Mouse (Mus musculus) CD4-positive helper T cell, adult 2 months (primary cell): ENCODE data around the gene Tmub2.

Source experiments
- DNase-seq: peaks from one replicate; pipeline ENCODE4 v3.0.0-alpha.2; 2012; ENCODE audit warnings: low read depth, missing footprints, low spot score

The Tmub2 gene

GRCm38 (mm10) chr11:102284501-102285094 lies at the start of gene Tmub2:
TSS of gene Tmub2 (plus strand) at chr11:102284931.
- peak; percentile 99 for DNase-seq

DNA sequence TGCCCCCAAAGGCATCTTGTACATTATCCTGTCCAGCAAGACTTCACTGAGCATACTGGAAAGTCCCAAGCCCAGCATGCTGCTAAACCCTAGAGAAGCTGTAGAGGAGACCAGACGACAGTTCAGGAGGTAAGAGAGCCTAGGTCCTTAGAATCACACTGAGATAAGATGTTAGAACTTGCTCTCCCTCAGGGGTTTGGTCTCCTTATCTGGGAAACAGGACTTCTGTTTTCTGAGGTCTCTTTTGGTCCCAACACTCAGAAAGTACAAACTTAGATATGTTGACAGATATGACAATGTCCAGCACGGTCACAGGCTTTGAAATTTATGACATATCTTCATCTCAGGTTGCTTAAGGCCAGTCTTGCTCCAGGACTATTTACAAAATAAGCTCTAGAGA lies 48.7 kb upstream of the Tmub2 start:
- no peak for DNase-seq

DNA sequence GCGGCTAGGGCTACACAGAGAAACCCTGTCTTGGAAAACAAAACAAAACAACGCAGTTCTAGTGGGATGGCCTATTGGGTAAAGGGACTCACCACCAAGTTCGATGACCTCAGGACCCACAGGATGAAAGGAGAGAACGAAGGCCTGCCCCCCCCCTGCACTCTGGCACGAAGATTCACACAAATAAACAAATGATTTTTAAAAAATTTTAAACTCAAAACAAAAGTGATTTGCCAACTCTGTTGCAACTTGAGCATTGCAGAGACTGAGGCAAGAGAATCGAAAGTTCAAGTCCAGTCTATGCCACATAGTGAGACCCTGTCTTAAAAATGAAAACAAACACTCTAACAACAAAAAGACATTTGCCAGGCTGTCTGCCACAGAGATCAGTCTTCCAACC lies 44.1 kb upstream of the Tmub2 start:
- no peak for DNase-seq

- no peak for DNase-seq
Observed at GRCm38 (mm10) chr11:102241246-102241645, 43.5 kb upstream of the Tmub2 start.

- DNase-seq = no peak
Observed at GRCm38 (mm10) chr11:102241874-102242273, 42.9 kb upstream of the Tmub2 start.

DNA sequence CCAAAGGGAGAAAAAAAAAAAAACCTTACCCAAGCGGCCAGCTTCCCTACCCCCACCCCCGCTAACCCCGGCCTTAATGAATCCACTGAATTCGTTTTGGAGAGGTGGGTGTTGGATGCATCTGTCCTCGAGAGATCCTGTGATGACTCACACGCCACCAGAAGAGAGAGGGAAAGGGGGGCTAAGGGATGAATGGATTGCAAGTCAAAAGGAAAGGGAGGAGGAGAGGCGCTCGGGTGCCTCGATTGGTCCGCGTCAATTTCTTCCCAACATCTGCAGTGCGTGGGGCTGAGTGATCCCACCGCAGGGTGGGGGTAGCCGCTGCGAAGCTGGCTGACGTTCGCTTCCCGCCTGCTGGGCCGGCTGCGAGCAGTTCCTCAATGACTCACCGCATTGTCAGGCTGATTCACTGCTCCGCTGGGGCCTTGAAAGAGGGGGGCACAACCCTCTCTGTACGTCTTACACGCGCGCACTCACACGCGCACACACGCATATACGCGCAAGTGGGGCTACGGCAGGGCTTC lies 39.7 kb upstream of the Tmub2 start:
- DNase-seq = peak; percentile 59

- DNase-seq = no peak
Observed at GRCm38 (mm10) chr11:102245581-102246272, 39.0 kb upstream of the Tmub2 start.

GRCm38 (mm10) chr11:102246273-102246635 lies 38.5 kb upstream of the Tmub2 start:
- no peak for DNase-seq

DNA sequence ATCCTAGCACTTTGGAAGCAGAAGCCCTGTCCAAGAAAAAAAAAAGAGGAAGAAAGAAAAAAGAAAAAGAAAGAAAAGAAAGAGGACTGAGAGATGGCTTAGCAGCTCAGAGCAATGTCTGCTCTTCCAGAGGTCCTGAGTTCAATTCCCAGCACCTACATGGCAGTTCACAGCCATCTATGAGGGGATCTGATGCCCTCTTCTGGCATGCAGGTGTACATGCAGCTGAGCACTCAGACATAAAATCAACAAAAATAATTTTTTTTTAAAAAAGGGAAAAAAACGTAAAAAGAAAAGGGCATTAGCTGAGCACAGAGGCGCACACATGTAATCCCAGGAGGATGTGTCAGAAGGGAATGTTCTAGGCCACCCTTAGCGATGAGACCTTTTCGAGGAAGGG lies 37.9 kb upstream of the Tmub2 start:
- no peak for DNase-seq

DNA sequence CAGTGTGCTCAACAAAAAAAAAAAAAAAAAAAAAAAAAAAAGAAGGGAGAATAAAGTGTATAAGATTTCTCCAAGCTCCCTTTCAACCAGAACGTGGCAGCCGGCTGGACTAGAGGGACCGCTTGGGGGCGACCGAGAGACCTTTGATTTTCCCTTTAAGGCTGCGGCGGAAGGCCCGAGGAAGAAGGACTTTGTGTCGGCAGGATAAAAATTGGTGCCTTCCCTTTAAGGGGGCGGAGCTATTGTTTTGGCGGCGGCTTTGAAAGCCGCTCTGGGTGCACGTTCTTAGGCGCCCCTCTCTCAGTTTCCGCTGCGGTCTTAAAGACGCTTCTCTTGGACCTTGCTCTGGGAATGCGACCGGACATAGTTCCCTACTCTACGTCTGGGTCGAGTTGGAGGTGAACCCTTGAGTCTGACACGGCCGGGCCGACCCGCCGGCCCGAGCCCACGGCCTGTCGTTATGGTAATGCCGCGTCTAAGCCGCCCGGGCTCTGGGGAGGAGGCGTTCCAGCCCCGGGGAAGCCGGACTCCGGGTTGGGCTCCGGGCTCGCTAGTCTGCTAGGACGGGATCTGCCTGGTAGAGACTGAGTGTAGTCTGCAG lies 36.0 kb upstream of the Tmub2 start, which contains the start of gene BC030867:
Gene BC030867, plus strand, starts transcription at position 253 of the 601 bp plus-strand sequence.
- DNase-seq = peak; percentile 93

GRCm38 (mm10) chr11:102249351-102250090 lies 35.2 kb upstream of the Tmub2 start:
- no peak for DNase-seq

- no peak for DNase-seq
Observed at GRCm38 (mm10) chr11:102257514-102257913, 27.2 kb upstream of the Tmub2 start.

DNA sequence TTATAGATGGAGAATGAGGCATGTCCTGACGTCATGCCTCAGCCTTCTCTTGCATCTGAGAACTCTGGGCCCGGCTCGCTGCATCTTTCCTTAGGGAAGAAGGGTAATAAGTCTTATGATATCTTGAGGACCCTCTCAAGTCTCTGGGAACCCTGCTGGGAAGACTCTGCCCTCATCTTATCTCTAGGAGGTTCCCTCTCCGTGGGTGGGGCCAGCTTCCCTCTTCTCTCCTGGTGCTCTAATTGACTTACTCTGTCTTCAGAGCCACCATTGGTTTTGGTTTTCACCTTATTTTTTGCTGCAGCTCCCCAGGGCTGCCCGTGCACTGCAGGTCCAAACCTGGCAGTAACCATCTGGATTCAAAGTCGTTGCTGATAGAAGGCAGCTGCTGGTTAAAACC lies 26.6 kb upstream of the Tmub2 start:
- no peak for DNase-seq

GRCm38 (mm10) chr11:102258521-102258920 lies 26.2 kb upstream of the Tmub2 start:
- no peak for DNase-seq

DNA sequence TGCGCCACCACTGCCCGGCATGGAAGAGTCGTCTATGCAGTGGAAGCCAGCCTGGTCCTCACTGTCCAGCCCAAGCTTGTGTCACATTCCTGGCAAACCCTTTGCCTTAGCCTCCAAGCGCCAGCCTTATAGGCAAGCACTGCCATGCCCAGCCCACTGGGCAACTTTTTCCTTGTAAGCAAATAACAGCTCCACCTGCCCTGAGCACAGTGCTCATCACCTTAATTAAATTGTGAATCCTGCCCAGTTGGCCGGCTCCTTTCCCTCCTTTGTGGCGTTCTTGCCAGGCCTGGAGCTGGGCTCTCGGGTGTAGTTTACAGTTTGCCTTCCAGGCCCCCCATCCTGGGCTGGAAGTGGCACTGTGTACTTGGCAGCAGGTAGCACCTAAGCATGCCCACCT lies 21.5 kb upstream of the Tmub2 start:
- DNase-seq = no peak

DNA sequence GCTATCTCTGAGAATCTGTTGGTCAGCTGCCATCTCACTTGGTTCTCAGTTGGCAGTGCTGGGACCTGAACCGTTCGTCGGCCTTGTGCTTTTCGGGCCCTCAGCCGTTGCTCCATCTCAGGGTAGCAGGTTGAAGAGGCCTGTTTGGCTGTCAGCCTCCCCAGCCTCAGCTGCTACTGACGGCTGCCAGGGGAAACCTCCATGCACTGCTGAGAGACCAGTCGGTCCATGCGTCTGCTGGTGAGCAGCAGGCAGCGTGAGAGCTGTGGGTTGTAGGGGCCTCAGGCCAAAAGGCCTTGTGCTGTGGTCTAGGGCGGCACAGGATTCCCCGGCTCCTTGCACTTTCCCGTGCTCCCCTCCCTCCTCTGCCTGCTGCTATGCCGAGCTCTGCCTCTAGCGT lies 18.9 kb upstream of the Tmub2 start:
- DNase-seq = no peak

DNA sequence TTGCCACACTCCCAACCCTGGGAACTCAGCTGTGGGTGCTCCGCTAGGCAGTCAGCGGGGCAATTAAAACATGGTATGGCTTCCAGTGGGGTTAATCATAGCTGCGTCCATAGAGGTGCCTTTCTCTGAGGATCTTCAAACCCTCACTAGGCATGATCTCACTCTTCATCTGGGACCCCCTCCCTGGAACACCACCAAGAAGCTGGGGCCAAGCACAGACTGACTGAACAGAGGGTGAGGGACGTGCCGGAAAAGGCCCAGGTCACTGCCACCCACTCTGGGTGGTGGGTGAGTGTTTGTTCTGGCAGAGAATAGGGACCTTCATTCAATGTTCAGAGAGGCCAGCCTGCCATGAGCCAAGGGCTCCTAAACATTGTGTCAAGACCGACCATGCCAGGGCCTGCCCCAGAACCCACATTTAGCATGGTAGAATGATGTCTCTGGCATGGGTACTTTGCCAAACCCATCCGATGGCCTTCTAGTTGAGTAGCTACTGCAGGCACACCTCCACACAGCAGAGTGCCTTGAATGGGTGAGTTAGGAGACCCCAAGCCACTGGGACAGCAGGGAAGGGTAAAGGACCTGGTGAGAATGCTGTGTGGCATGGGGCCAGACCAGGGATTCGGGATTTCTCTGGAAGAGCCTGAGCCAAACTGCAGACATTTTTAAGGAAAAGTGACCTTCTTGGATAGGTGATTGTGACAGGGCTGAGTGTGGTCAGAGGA lies 17.9 kb upstream of the Tmub2 start:
- DNase-seq = no peak

DNA sequence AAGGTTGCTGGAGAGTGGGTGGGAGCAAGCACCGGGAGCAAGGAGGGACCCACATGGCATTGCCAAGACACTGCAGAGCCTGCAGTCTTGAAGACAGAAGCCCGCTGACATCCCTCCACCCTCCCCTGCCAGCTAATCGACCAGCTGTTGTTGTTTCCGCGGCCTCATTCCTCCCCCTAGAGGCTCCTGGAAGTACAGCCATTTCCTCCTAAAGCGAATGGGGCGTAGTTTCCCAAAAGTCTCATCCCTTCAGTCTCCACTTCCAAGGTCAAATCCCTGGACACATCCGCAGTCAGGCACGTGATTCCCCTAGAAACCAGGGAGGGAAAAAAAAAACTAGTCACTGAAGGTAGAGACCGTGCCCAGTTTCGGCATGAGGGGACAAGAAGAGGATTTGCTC lies 17.3 kb upstream of the Tmub2 start:
- DNase-seq = peak; percentile 55

DNA sequence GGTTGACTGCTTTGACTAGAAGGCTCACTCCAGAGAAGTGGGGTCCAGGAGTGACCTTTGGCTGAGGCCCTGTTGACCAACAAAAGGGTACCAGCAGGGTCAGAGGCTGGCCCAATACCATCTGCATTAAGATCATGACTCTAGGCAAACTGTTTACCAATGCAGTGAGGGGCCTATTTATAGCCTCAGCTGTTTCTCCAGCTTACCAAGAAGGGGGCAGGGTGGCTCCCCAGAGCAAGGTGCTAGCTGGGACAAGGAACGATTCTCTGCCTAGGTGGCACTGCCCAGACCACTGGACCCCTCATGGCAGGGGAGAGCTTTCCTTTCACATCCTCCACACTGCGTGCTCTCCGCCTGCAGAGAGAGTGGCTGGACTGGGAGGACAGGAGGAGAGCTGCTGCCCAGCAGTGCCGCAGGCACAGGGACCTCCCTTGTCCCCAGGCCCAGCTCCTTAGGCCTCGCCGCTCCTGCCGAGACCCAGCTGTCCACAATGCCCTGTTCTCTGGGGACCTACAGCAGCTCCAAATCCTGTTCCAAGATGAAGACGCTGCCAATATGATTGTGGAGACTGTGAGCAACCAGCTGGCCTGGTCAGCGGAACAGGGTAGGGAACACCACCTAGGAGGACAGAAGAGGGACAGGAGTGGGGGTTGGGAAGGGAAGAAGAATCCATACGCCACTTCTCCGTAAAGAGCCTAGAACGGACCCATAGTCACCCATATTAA lies 16.0 kb upstream of the Tmub2 start, which contains the start of gene Asb16:
Gene Asb16, plus strand, starts transcription at position 224 of the 725 bp plus-strand sequence.
- no peak for DNase-seq

GRCm38 (mm10) chr11:102276411-102276915 lies 8.3 kb upstream of the Tmub2 start:
- no peak for DNase-seq
